Mouse (Mus musculus) cerebellum, adult 2 months (tissue): Measurements from ENCODE around the gene Ldlrap1.

Experiments
- CTCF ChIP-seq: fragments of 200-500 bp; IDR thresholded peaks from 2 replicates; pipeline ENCODE4 v1.5.1; 2011; ENCODE audit warnings: low read depth, mild to moderate bottlenecking, control low read depth, low read length, moderate library complexity, borderline replicate concordance; ENCODE audit not compliant: insufficient read depth
- POLR2A ChIP-seq: fragments of 200-500 bp; IDR thresholded peaks from 2 replicates; pipeline ENCODE4 v1.6.1; 2011; ENCODE audit warnings: low read length, control low read depth, borderline replicate concordance; ENCODE audit not compliant: insufficient read depth

- TF ChIP-seq POLR2A = peak; percentile 60
- TF ChIP-seq CTCF = no peak
Observed at GRCm38 (mm10) chr4:134703835-134704546, 63.8 kb downstream of the Ldlrap1 start, which contains the start of gene Man1c1.
